Mouse (Mus musculus) right cerebral cortex, adult 2 months (tissue): Measurements from ENCODE around the gene Erich6.
"Not testable (repeated sequence)": the region's sequence is repeated elsewhere in the genome, so short reads cannot be mapped to it uniquely, and the experiment has no call there.

Source experiments
- DNase-seq, 2 experiments: peaks; one replicate each; pipeline ENCODE4 v3.0.0; 2021 to 2022; ENCODE audit warnings: low spot score in 2 of 2

Gene Erich6

GRCm38 (mm10) chr3:58646180-58646579 lies 9.2 kb upstream of the Erich6 start:
- DNase-seq = no peak

- DNase-seq = peak in 1 of 2 experiments; percentile 4
Observed at GRCm38 (mm10) chr3:58631693-58632092, 5.3 kb downstream of the Erich6 start.

- DNase-seq = no peak
Observed at GRCm38 (mm10) chr3:58624981-58625380, 12.0 kb downstream of the Erich6 start.

GRCm38 (mm10) chr3:58622665-58623394 lies 14.2 kb downstream of the Erich6 start:
- DNase-seq = no peak

- no peak for DNase-seq
Observed at GRCm38 (mm10) chr3:58621066-58621465, 15.9 kb downstream of the Erich6 start.

GRCm38 (mm10) chr3:58609985-58610384 lies 27.0 kb downstream of the Erich6 start:
- no peak for DNase-seq

GRCm38 (mm10) chr3:58608506-58608905 lies 28.5 kb downstream of the Erich6 start:
- DNase-seq = no peak

- DNase-seq = no peak
Observed at GRCm38 (mm10) chr3:58593623-58594022, 43.4 kb downstream of the Erich6 start.

GRCm38 (mm10) chr3:58592666-58593065 lies 44.3 kb downstream of the Erich6 start:
- not testable (repeated sequence) for DNase-seq

- not testable (repeated sequence) for DNase-seq
Observed at GRCm38 (mm10) chr3:58590544-58590943, 46.5 kb downstream of the Erich6 start.

- DNase-seq = no peak
Observed at GRCm38 (mm10) chr3:58582788-58583426, 54.1 kb downstream of the Erich6 start.

- no peak for DNase-seq
Observed at GRCm38 (mm10) chr3:58582297-58582696, 54.7 kb downstream of the Erich6 start.

- no peak for DNase-seq
Observed at GRCm38 (mm10) chr3:58581530-58581929, 55.5 kb downstream of the Erich6 start.

- no peak for DNase-seq
Observed at GRCm38 (mm10) chr3:58577506-58578050, 59.4 kb downstream of the Erich6 start.

- DNase-seq = peak; percentile 34 to 37
Observed at GRCm38 (mm10) chr3:58577067-58577503, 59.9 kb downstream of the Erich6 start.

GRCm38 (mm10) chr3:58576137-58577066 lies 60.6 kb downstream of the Erich6 start, which contains the start of gene Selenot:
Gene Selenot, plus strand, starts transcription at chr3:58576636.
- DNase-seq = peak; percentile 97

GRCm38 (mm10) chr3:58570821-58571220 lies 66.2 kb downstream of the Erich6 start:
- DNase-seq = no peak
